Mouse (Mus musculus): Measurements from ENCODE around the gene Rpl11.
"Not testable (repeated sequence)": the region's sequence is repeated elsewhere in the genome, so short reads cannot be mapped to it uniquely, and the experiment has no call there.

Rpl11 gene

DNA sequence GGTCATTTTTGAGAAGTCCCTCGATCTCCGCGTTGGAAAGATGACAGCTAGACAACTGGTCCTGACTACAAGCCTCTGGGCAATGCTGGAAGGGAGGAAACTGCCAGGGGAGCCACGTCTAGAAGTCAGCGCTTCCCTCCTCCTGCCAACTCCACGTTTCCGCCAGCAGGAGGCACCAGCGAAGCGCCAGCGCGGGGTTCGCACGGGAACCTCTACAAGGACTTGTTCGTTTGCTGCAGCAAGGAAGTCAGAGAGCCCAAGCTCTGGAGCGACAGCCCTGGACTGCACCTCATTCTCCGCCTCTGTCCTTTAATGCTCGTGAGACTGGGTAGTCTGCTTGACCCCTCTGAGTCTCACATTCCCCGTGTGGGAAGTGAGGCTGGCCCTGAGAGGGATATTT is 16.7 kb upstream of the Rpl11 start:
- peak; percentile 84 to 88 for DNase-seq

DNA sequence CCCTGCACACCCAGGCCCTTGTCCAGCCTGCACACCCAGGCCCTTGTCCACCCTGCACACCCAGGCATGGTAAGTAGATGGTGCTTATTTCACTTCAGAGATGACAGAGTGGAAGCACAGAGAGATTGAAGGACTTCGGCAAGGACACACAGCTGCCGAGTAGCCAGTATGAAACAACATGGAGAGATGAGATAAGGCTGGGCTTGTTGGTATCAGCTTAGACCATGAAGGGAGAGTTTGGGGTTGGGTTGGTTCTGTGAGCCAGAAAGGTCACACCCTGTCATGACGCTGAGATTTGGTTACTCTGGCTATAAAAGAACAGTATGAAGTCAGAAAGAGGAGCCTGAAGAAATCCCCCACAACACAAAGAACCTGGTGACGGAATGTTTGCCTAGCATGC is 16.1 kb upstream of the Rpl11 start:
- DNase-seq, result peak in 1 of 2 experiments; percentile 19

DNA sequence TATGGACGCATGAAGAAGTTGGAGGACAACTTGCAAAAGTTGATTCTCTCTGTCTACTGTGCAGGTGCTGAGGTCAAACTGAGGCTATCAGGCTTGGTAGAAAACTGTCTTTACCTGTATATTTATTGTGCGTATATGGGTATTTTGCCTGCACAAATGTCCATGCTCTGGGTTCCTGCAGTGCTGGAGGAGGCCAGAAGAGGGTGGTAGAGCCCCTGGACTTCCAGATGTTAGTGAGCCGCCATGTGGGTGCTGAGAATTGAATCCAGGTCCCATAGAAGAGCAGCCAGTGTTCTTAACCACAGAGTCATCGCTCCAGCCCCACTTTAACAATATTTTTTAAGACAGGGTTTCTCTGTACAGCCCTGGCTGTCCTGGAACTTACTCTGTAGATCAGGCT is 9.9 kb upstream of the Rpl11 start:
- DNase-seq, result no peak

DNA sequence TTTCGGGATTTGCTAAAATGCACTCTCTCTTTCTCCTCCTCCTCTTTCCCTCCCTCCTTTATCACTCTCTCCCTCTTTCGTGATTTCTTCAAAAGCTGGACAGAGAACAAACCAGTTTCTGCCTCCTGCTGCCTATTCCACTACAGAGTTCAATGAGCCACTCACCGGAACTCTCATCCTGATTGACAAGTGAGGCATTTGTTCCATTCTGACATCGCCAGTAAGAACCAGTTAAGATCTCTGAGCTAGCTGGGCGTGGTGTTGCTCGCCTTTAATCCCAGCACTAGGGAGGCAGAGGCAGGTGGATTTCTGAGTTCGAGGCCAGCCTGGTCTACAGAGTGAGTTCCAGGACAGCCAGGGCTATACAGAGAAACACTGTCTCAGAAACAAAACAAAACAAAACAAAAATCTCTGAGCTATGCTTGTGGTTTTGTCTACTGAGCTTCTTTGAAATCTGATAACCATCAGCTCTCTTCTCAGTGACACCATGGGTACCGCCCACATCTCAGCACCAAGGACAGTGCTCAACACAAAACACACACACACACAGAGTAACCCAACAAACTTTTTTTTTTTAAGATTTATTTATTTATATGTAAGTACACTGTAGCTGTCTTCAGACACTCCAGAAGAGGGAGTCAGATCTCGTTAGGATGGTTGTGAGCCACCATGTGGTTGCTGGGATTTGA is 6.7 kb upstream of the Rpl11 start:
- not testable (repeated sequence) for DNase-seq

DNA sequence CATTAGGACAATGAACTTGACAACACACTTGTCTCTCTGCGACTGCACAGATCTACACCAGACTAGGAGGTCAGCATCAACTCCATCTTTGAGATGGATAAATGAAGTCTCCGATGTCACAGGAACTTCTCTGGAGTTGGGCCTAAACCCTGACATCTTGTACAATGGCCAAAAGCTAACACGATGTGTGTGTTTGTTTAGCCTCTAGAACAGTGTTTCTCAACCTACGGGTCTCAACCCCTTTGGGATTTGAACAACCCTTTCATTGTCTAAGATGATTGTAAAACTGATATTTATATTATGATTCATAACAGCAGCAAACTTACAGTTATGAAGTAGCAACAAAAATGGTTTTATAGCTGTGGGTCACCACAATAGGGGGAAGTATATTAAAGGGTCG is 4.7 kb upstream of the Rpl11 start:
- no peak for DNase-seq

DNA sequence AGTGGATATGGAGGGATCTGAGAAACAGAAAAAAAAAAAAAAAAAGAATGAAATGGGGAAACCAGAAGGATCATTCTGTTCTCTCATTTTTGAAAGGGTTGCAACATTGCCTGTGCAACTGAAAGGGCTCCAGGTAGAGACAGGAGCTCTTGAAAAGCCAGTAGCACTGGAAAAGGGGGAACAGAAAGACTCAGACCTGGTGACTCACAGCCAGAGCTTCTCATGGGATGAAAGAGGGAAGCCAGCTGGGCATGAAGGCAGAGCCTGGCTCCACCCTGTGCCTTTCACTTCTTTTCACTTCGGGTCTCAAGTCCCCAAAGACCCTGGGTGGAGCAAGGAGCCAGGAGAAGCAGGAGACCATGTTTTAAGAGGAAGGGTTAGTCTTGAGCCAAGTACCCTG is 2.8 kb upstream of the Rpl11 start:
- DNase-seq, result no peak

- no peak for DNase-seq
These were observed 615 bp upstream of the Rpl11 start for GRCm38 (mm10) chr4:136053843-136054242.

DNA sequence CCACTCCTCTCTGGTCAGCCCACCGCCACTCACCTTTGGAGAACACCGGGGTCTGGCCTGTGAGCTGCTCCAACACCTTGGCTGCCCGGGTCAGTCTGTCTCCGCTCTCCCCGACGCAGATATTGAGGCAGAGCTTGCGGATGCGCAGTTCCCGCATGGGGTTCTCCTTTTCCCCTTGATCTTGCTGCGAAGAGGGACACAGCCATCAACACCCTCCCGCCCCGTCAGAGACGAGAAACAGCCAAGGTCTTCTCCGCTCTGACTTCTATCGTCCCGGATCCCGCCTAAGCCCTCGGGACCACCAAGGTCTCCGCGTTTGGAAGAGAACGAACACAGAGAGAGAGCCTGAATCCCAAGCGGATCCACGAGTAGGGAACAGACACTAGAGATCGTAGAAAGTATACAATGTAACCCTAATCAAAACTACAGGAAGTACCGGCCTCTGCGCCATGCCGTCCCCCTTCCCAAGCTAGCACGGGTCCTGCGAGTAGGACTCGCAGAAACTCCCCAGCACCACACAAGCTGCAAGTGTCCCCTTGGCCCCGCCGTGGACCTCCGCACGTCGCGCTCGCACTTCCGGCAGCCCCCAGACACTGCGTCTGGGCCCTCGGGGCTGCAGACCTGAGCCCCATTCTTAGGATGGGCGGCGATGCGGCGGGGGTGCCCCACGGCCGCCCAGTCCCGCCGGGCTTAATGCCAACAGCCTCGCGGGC is 538 bp downstream of the Rpl11 start:
- peak; percentile 20 to 57 for DNase-seq

DNA sequence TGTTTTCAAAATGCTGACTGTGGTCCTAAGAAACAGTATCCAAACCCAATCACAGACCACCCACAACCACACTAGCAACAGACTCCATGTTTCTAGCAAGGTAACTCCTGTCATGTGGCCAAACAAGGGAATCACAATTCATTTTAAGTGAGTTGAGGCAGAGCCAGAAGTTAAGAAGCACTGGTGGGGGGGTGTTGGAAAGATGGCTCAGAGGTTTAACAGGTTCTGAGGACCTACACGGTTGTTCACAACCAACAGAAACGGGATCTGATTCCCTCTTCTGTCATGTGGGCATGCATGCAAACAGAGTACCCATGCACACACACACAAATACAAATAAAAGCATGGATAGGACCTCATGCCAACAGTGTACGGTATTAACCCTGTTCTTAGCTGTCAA is 1.2 kb downstream of the Rpl11 start:
- no peak for DNase-seq

GRCm38 (mm10) chr4:136050226-136050625 is 3.0 kb downstream of the Rpl11 start:
- no peak for DNase-seq

GRCm38 (mm10) chr4:136048291-136049032 is 4.8 kb downstream of the Rpl11 start:
- peak in 1 of 2 experiments; percentile 67 for DNase-seq

- DNase-seq, result no peak
These were observed 5.6 kb downstream of the Rpl11 start for GRCm38 (mm10) chr4:136047626-136048025.

DNA sequence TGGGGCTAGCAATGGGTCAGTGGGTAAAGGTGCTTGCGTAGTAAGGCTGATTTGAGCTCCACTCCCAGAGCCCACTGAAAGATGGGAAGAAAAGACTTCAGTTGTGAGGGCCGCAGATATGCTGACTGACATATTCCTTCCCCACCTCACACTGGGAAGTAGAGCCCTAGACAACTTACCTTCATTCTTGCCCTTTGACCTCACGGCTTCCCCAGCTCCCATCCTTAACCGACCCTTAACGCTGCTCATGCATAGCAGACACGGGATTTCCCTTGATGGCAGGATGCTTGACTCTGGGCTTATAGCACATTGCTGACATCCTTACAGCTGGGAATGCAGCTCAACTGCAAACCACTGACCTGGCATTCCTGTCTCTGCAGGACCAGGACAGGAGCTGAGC is 6.3 kb downstream of the Rpl11 start:
- no peak for DNase-seq

DNA sequence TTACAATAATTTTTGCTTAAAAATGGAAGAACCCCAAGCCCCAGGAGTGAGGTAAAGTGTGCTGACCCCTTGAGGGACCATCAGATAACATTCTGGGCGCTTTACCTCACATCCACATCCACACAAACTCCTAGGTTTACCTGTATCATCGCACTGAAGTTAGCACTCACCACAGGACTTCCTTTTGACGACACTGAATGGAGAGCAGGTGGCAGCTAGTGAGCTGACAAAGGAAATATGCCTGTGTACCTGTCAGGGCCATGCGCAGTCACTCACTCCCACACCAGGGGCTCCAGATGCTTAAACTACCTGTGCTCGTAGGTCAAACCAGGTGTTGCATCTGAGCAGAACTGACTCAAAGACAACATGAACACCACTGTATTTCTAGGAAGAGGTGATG is 8.1 kb downstream of the Rpl11 start:
- no peak for DNase-seq

GRCm38 (mm10) chr4:136043784-136044400 is 9.3 kb downstream of the Rpl11 start:
- DNase-seq, result no peak

GRCm38 (mm10) chr4:136035078-136035477 is 18.1 kb downstream of the Rpl11 start:
- DNase-seq, result no peak

DNA sequence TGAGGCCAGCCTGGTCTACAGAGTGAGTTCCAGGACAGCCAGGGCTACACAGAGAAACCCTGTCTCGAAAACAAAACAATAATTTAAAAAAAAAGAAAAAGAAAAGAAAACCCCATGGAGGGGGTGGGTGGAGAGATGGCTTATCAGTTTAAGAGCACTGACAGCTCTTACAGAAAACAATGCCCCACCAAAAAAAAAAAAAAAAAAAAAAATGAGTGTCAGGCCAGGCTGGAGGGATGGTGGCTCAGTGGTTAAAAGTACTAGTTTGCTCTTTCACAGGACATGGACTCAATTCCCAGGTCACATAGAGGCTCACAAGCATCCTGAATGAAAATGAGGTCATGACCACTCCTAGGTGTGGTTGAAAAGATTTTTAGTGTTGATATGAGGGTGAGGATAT is 20.0 kb downstream of the Rpl11 start:
- no peak for DNase-seq

DNA sequence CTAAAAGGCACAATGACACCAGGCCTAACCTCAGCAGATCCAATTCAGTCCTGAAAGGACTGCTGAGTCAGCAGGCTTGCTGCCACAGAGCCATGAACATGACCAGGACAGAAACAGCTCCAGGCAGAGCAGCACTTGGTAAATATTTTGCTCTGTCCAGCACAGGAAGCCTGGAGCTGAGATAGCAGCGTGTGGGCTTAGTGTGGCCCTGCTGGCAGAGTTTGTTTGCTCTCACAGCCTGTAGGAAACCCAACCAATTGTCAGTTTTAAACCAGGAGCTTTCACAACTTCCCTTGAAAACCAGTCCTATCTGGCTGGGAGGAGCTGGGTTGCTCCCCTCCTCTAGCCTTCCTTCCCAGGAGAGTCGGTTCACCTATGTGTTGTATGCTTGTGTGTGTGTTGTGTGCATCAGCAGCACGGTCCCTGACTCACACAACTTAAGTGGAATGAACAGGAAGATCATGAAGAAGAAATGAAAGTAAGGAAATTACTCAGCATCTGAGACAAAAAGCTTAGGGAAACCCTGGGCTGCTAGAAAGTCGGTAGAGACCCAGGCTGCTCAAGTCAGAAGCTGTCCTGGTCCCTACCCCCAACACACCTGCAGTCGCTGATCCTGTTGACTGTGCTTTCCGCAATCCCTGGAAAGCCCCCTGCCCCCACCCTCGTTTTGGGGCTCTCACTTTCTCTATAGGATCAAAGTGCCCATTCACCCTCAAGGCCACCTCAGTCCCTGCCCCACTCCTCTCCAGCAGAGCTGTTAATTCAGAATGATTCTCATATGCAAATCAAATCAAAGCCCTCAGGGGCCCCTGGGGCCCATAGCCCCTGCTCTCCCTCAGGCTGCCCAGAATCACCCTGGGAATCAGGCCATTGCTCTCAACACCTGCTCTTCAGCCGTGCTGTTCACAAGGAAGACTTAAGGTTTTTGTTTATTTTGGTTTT is 22.0 kb downstream of the Rpl11 start:
- DNase-seq, result peak; percentile 51 to 73

GRCm38 (mm10) chr4:136028689-136029088 is 24.5 kb downstream of the Rpl11 start:
- DNase-seq, result no peak

GRCm38 (mm10) chr4:136028132-136028564 is 25.1 kb downstream of the Rpl11 start:
- DNase-seq, result no peak

DNA sequence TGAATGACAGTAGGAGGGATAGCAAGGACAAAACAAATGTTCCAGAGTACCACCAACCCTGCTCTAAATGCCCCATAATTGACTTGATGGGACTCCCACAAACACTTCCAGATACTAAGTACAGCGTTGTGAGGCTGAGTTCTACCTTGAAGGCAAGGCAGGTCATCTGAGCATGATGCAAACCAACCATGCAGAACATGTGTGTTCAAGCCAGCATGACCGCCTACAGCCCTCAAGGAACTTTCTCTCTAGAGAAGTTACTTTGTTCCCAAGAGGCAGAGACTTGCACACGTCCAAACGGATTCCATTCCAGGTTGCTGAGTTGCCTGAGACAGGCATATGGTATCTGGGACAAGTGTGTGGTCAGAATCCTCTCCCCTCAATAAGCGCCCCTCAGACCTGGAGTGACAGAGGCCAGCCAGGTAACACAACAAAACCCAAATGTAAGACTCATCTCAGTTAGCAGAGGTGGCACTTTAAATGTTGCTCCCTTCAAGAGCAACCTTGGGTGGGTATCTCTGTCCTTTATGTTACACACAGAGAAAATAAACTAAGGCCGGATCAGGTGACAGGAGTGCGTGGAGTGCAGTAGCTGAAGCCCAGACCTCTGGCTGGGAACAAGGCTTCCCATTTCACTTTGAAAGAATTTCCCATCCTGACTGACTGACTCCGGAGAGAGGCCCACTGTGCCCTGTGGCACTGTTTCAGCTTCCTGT is 25.7 kb downstream of the Rpl11 start:
- DNase-seq, result peak; percentile 37 to 60
